14 mouse cellular contexts compared by ENCODE assay signal in the genomic region with DNA sequence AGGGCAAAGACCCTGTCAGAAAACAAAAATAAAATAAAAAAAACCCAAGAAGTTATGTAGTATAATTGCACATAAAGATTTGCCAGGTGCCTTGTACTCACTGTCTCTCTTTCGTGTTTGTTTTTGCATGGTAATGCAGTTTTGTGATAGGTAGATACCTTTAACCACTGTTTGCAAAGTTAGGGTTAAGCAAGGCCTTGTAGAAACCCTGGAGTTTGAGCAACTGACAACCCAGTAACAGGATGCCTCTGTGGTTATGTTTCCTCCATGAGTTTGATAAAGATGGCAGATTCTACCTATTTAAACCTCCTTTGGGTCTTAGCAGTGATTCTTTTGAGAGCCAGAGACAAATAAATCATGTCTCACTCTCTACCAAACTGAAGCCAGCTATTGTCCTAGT.
"Had no signal": no experiment of that assay in that cellular context is flagged by ENCODE, and none has a peak within 500 bp of the region (broad histone marks: within the 10 kb centered on the region; RNA-seq: fewer than 3 reads in every experiment).

No protein-coding gene starts in this region.

- DNase-seq: kidney, adult 8-10 months; layer of hippocampus, adult 9-11 months; layer of hippocampus, postnatal 36 days; lung, adult 18-20 months; retina, postnatal 1 day; right cerebral cortex, postnatal 4 days; spleen, adult 18-20 months; thymus, adult 18-20 months; thymus, postnatal 25 days had no signal

- H3K27me3 ChIP-seq: limb, embryonic 13.5 days; liver, embryonic 12.5 days; midbrain, embryonic 15.5 days; neural tube, embryonic 13.5 days had no signal

- H3K4me3 ChIP-seq: limb, embryonic 13.5 days; liver, embryonic 12.5 days; midbrain, embryonic 10.5 days; midbrain, embryonic 15.5 days; neural tube, embryonic 13.5 days had no signal

- H3K27ac ChIP-seq: limb, embryonic 13.5 days; liver, embryonic 12.5 days; midbrain, embryonic 10.5 days; midbrain, embryonic 15.5 days; neural tube, embryonic 13.5 days had no signal

- H3K9ac ChIP-seq: limb, embryonic 13.5 days; liver, embryonic 12.5 days; midbrain, embryonic 15.5 days; neural tube, embryonic 13.5 days had no signal
